Mouse (Mus musculus) frontal cortex, postnatal 10 days (tissue): ENCODE measurements around the gene Bicc1.

Source experiments
- DNase-seq, 2 experiments: peaks; one replicate each; pipeline ENCODE4 v3.0.0; 2022; ENCODE audit warnings: low spot score in 2 of 2, mixed read lengths in 1 of 2

The Bicc1 gene

DNA sequence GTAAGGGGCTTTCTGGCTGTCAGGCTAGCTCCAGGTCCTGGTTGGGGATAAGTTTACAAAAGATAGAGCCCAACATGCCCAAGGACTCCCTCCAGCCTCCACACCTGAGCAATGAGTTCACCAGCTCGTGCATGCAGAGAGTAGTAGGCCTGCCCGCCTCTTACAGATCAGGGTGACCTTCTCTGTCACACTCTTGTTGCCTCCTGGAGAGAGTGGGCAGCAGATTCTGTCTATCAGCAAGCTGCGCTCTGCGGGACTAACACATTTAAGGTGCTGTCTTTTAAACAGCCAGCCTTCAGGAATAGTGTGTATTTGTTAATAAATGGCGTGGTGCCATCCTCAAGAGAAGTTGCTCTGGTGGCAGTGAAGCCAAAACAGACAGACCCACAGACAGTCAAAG is 101.4 kb downstream of the Bicc1 start:
- no peak for DNase-seq

DNA sequence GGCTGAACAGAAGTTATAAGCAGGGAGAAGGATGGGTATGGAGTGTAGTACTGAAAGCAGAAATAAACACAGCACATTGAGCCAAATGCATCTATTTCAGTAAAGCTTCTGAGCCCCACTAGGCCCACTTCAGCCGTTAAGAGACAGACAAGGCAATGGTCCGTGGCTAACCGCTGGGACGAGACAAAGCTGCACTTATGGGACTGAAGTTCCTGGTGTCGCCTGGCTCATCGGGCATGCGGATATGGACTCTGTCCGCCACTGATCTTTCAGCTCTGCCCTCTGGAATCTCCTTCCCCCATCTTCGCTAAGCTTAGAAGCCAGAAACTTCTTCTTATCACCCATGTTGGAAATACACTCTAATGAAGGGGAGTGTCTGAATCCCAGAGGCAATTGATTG is 106.8 kb downstream of the Bicc1 start:
- DNase-seq: no peak

DNA sequence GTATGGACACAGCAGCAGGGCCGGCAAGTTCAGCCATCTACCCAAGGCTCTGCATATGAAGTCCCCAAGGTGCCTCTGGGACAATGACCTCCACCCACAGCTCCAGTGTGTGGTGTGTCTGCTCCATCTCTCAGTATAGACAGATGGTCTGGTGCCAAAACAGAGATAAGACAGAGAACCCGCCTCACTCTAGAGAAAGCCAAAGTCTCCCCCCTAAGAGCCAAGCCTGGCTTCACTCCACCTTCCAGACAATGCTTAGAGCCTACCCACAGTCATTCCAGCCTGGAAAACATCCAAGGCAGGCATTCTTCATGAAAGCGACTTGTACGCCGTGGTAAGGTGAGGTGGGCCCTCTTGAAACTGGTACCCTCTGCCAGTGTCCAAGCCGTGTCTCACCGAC is 107.3 kb downstream of the Bicc1 start:
- DNase-seq: no peak

DNA sequence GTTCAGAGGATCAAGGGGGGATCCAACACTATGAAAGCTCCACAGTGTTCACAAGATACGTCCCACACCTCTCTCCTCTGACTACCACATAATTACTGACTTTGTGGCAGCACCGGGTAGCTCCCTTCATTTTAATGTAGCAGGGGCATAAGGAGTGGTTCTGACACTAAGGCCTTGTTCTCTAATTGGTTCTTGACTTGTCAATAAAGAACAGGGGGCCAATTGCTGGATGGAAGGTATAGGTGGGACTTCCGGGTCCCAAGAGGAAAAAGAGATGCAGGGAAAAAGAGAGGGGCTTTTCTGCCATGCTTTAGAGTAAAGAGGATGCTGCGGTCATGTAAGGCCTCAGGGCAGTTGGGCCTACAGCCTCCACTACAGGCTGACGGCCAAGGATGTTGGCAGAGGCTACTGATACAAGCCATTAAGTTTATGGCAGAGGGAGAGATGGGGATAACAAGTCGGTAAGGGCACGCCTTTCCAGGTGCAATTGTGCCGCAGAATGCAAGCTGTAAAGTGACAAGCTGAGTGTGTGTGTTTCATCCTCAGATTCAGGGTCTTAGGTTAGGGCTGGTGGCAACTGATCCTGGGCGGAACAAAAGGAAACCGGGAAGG is 108.7 kb downstream of the Bicc1 start:
- DNase-seq: no peak

DNA sequence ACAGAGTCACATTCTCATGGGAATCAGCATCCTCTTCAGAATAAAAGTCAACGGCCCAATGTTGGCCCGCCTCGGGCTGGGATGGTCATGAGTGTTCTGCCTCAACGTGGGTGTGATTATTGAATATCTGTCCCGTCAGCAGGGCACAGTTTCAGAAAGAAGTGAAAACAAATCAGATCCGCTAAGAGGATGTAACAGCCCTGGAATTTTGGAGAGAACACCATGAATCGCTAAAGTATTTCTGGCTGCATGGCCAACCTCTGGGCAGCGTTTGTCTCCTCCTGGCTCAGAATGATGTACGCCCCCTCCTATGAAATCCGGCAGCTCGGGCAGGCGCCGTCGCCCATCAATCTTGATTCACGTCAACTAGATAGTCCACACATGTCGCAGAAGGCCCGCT is 110.2 kb downstream of the Bicc1 start:
- DNase-seq: no peak

DNA sequence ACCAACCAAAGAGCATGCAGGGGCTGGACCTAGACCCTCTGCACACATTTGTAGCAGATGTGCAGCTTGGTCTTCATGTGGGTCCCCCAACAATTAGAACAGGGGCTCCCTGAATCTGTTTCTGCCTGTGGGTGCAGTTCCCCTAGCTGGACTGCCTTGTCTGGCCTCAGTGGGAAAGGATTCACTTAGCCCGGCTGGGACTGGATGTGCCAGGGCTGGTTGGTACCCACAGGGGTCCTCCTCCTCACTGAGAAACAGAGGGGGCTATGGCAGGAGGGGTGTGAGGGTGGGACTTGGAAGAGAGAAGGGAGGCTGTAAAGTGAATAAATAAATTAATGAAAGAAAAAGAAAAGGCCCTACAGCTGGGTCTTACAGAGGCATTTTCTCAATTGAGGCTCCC is 115.1 kb downstream of the Bicc1 start:
- no peak for DNase-seq

DNA sequence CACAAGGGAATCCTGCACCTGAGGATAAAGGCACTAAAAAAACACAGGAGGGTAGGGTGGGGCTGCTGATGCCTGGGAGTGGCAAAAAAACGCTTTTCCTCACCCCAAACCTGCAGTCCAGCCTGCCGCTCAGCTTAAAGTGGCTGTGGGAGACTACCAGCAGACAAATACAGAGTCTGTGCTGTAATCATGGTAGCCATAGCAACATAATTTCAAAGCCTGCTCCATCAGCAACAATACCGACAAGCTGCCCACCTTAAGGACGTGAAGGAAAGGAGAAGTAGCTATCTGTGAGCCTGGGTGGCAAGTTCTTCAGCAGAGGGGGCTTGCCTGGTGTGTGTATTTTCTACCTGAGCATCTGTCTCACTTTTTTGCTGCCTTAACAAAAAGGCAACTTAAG is 117.6 kb downstream of the Bicc1 start:
- no peak for DNase-seq

DNA sequence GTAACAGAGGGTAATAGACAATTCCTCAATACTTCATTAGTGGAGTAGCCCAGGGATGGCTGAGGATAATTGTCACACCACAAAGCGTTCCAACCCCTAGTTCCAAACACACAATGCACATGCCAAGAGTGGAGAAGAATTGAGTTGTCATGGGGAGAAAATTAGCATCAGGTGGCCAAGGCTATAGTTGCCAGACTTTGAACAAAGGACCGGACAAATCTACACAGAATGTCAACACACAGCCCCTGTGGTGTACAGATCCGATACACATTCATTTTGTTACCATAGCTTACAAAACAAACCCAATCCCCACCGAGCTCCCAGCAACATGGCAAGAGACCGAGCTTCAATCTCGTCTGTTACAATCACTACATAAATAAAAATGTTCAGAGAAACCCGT is 123.0 kb downstream of the Bicc1 start:
- no peak for DNase-seq

DNA sequence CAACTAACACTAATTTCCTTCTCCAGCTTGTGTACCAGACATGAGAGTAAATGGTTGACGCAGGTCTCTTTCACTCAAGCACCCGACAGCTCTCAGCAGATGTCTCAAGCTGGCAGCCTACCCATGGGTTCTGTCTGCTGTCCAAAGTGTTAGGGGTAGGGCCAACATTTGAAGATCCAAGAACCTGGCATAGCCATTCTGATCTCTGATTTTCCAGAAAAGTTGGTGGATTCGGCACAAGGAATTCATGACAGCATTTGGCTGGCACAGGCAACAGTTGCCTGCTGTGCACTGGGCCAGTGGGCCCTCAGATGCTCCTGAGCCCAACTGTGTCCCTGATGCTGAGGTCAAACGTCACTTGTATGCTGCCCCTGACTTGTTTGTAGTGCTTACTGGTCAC is 130.5 kb downstream of the Bicc1 start:
- no peak for DNase-seq

DNA sequence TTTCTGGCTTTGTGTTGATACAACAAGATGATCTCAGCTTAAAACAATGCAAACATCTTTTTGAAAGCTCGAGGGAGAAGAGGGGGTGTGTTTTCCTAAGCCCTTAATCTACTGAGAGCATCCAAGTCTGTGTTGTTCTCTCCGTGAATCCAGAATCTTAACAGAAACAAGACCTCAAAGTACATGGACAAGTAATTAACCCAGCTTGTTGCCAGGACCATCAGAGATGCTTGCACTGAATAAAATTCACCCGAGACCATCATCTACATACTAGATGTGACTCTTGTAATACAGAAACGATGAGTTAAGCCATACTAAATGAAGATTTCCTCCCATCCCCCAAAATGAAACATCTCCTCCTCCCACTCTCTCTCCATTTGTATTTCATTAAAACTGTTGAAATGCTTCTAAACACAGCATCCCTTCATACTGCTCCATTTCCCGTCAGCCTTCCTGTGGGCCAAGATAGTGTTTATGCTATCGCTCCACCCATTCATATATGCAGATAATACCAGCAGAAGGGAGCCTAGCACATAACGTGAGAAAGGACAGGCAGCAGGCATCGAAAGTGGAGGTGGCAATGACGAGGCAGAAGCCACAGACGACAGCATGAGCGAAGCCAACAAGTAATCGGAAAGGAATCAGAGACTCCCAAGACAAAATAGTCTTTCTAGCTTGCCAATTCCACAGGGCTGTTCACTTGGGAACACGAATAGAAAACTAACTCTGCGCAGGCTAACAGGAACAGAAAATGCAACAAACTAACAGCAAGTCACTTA is 131.2 kb downstream of the Bicc1 start:
- peak in 1 of 2 experiments; percentile 12 for DNase-seq

DNA sequence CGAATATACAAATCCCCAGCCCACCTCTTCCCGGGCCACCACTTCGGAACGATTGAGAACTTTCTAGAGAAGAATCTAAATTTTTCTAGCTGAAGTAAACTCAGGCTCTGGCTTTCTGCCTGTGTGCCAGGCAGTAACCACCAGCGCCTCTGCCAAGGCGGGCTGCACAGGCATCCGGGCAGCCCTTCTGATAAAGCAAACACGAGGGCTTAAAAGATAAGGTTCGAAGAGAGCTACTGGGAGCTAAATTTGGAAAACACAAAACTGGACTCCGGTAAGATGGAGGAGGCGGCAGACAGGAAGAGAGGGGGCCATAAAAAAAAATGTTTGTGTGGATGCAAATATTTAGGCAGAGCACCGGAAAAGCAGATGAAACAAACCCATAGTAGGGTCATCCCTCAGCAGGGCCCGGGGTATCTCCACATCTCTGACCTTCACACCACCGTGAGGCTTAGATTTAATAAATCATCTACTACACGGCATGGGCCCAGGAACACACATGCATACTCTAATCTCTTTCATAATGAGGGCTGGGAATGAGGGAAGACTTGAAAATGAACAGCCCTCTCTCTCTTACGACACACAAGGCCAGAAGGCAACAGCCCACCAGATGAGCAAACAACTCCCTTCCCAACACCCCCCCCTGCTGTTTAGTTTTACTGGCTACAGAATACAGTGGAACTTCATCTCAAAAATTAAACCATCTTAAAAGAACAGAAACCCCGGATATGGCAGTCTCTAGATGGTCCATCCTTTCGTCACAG is 134.2 kb downstream of the Bicc1 start:
- no peak for DNase-seq

DNA sequence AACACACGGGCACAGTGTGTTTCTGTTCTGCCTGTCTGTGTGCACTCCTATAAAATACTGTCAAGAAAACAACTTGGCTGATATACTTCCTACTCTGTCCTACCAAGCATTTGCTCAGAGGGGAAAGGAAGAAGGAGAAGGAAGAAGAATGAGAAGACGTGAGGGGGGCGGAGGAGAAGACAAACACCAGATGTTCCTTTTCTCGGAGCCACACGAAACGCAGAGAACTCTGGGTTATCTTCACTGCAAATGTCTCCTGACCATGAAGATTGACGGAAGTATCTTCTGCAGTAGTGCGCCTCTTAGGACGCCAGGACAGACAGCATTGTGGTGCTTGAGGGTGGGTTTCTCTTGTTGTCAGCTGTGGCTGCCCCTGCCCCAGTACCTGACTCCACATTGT is 134.8 kb downstream of the Bicc1 start:
- DNase-seq: no peak

DNA sequence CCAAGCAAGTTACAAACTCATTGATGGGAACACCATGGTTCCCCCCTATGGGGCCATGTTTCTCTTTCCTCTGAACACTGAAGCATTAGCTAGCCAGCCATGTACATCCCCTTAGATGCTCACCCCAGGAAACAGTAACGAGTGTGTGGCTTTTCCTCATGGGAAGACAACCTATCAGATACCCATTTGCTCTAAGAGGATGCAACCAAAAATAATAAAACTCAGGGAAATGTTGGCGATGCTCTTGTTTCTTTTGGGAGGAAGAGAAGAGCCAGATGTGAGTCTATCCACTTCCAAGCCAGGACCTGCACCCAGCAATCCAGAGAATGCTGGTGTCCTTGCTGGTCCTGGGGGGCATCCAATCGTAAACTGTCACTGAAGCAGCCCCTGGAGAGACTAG is 136.0 kb downstream of the Bicc1 start:
- no peak for DNase-seq

DNA sequence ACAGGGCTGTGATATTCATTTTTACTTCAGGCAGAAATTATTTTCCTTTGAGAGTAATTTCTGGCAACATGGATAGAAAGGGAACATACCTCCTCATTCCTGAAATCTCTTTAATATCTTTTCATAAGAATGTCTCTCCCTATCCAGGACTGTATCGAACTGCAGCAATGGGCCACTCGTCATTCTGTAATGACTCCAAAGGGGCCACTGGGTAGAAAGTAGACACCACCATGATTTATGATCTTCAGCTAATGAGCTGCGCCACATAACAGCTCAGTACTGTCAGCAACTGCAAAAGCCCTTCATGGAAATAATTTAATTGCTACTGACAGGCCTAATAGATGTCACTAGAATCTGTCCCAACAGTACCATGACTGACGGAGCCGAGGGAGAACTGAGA is 139.0 kb downstream of the Bicc1 start:
- no peak for DNase-seq

DNA sequence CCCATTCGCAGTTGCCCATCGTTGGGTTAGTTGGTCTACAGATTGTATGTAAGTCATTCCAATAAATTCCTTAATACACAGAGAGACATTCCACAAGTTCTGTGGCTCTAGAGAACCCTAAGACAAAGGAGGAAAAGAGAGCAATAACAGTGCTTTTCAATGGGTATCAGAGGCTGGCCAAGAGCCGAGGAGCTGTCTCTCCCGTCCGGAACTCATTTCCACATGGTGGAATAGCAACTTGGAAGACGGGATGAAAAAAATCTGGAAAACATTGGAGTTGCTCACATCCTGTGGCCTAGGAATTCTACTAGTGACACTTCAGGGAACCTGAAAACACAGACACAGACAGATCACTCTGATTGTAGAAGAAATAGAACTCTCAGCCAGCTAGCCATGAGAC is 139.7 kb downstream of the Bicc1 start:
- no peak for DNase-seq

DNA sequence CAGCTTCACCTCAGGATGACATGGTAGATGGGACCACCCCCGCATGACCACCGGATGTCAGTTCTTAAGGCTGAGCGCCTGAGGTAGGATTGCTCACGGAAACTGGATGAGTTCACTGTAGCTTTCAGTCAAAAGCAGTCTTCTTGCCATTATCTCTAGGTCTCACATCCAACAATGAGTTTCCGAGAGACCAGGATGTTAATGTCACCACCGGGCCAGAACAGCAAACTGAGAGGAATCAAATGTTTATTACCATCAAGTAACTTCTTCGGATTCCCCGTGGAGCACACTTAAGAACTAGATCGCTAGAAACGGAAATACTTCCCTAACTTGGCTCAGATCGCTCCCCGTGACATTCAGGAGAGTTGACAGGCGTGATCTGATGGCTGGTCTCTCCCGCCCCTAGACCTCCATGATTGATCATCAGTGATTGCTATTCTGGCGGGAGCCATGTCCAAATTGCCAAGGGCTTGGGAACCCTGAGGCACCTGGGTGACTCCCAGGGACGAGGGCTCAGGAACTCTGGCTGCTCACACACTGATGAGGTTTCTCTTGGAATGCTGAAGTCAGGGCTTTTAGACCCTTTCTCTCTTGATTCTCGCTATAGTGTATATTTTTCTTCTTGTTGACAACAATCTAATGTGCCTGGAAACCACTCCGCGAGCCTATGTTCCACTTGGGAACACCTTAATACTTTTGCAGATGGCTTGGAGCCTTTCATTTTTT is 149.6 kb downstream of the Bicc1 start:
- DNase-seq: no peak

DNA sequence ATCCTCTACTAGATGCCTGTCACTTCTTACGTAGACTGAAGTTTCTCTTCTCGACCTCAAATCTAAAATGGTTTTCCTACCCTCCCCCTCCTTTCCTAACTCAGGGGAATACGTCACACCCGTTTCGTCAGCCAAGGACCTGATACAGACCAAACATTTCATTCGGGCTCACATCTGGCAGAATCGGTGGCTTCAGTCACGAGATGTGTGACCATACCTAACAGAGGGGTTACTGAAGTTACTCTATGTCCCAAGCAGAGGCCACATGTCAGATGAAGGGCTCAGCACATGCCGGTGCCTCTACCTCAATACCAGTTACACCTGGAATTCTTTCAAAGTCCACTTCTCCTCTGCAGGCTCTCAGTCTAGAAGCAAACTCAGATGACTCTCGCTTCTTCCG is 150.8 kb downstream of the Bicc1 start:
- no peak for DNase-seq

DNA sequence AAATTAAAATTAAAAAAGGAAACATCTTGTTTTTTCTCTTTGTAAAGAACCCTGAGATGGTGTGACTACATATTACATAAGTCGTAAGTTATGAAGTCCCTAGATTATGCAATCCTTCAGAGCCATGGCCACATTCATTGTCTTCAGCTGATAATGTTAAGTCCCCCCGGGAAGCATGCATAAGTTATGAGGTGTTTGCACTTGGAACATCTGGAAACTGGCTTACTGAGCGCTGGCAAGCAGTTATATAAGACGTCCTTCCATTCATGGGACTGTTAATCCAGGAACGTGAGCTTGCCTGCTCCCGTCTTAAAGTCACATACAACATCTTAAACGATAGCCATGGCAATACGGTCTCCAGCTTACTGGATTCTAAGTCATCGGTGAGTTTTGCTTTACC is 151.5 kb downstream of the Bicc1 start:
- DNase-seq: no peak

DNA sequence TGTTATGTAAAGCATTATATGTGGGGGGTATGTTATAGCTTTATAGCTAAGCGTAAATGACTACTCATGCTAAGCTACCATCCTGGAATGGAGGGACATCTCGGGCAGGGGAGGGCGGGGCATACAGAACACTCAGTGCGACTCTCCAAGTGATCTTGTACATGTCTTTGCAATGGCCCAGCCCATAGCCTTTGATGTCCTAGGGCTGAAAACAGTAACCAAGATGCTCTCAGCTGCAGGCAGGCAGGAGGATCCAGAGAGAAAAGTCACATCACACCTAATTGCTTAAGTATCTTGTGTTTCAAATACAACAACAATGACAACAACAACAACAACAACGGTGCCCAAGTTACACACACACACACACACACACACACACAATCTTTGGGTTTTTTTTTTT is 152.0 kb downstream of the Bicc1 start:
- no peak for DNase-seq

DNA sequence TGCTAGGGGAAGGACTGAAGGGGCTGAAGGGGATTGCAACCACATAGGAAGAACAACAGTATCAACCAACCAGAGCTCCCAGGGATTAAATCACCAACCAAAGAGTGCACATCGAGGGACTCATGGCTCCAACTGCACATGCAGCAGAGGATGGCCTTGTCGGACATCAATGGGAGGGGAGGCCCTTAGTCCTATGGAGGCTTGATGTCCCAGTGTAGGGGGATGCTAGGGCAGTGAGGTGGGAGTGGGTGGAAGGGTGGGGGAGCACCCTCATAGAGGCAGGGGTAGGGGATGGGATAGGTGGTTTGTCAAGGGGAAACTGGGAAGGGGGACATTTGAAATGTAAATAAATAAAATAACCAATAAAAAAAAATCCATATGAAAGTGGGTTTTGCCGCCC is 152.5 kb downstream of the Bicc1 start:
- DNase-seq: no peak

DNA sequence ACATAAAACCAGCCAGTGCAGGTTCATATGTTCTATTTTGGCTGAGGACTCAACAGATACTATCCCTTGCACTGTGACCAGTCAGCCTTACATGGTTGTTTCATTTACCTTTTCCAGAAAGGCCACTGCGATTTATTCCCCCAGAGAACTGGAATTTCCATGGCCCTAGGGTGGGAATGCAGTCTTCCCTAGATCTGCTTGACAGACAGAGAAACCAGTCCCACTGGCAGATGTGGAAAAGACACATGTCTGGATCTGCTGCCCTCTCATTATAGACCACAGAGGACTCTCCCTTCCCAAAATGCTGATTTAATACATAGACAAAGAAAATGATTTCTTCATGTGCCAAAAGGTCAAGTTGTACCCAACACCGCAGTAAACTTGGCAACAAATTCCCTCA is 156.6 kb downstream of the Bicc1 start:
- DNase-seq: no peak

DNA sequence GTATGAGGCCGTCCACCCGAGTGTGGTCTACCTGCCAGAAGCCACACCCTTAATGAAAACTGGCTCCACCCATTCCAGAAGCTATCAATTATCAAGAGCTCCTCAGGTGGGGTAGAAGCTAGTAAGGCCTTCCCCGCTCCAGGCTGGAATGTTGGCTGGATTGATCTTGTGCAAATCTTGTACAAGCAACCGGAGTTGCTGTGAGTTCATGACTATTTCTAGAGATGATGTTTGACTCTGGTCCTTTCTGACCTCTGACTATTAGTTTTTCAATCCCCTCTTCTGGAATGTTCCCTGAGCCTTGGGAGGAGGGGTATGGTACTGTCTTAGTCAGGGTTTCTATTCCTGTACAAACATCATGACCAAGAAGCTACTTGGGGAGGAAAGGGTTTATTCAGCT is 157.3 kb downstream of the Bicc1 start:
- no peak for DNase-seq
